Mouse (Mus musculus) ZHBTc4 (cell line): ENCODE results near the gene Enkur.
"Not testable (repeated sequence)": the region's sequence is repeated elsewhere in the genome, so short reads cannot be mapped to it uniquely, and the experiment has no call there.

Experiments used
- DNase-seq: peaks from one replicate; pipeline ENCODE4 v3.0.0-alpha.2; 2011; ENCODE audit warnings: low read depth, low spot score

Enkur gene

DNA sequence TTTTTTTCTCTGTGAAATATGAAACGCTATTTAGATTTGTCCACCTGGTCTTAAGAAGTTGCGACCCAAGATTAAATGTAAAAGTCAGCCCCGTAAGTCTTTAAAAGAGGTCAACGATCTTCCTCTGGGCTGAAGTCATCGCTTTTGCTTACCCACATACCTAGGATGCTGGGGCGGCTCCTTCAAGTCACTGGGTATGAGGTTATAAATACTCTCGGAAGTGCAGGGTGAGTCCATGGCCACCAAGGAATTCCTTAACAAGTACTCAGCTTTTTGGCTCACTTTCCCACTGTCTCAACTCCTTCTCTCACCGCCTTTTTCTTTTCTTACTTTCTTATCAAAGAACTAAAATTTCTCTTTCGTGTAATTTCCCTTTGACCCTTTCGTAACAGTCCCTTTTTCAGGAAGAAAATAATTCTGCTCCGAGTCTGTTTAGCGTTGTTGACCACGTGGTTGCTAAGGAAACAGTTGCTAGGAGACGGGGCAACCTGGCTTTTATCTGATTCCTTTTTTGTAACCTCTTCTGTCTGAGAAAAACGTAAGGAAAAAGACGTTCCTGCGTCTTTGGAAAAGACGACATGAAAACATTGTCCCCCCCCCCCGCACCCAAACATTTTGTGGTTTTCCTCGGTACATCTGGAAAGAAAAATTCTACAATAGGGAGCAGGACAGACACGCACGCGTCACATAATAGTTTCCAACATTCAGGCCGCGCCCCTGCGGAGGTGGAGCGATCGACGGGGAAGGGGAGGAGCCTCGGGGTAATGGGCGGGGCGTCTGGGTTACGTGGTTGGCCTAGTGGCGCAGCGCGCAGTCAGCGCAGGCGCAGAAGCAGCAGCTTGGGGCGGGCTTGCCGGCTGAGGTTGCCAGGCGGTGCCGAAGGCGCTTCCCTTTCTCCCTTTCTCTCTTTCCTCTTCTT lies at the start of gene Enkur, which contains the start of gene Thnsl1:
TSS of gene Enkur (minus strand) at position 454 of the 919 bp plus-strand sequence.
TSS of gene Thnsl1 (plus strand) at position 813 of the 919 bp plus-strand sequence.
- peak; percentile 98 for DNase-seq

DNA sequence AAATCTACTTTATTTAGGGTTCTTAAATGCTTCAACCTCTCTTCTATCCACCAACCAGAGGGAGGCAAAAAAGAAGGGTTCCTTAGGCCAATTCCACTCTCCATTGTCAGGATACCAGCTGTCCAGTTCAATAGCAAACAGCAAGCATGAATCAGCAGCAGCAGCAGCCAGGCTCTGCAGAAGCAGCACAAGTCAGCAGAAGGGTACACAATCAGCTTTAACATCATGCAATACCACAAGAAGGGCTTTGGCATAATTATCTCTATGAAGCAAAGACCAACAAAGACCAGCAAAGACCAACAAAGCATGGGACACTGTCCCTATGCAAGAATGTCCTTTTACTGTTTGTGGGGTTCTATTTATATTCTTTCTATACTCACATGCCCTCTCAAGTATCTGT lies 49.1 kb upstream of the Enkur start:
- DNase-seq, result no peak

DNA sequence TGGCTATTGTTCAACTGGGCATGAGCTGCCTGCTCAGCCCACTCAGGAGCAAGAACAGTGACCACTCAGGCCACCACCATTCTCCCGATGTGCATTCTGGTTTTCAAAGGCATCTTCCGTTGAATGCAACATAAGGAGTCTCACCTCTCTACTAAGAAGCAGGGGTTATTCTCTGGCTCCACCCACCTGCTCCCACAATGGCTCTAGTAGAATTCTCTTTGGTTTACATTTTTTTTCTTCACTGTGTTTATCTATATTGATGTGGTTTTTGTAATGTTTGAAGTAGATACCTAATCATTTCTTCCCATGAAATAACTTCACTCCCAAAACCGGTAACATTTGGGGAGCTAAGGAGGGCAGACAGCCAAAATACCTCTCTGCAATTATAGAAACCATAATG lies 48.5 kb upstream of the Enkur start:
- DNase-seq, result no peak

DNA sequence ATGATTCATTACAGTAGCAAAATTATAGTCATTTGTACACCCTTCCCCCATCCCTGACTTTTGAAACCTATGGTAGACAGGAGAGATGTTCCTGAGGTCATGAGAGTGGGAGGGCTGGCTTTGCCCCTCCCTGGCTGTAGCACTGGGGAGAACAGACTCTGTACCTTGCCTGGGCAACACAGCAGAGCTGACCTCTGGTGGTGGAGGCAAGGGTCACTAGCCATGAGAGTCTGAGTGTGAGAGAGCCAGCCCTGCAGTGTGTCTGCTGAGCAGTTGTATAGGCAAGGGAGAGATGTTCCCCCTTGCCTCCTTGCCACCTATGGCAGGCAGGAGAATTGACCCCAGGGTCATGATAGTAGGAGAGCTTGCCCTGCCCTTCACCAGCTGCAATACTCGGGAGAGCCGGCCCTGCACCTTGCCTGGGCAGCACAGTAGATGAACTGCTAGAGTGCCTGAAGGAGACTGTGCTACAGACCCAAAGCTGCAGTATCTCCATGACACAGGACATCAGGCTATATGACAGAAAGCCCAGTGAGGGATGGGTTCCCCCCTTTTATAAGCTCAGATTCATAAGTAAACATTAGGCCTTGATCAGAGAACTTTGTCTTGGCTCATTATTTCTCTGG lies 40.4 kb upstream of the Enkur start:
- DNase-seq, result no peak

DNA sequence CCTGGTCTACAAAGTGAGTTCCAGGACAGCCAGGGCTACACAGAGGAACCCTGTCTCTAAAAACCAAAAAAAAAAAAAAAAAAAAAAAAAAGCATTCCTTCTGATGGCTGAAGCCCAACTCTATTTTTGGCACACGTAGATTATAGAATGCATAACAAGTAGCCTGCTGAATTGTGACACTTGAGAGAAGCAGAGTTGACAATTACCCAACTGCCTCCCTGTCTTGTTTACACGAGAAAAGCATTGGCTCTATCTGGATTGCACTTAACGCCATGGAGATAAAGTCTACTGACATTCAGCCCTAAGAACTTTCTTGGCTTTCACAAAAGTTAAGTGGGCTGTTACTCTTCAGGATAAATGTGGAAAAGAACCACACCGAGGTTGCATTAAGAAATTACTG lies 39.8 kb upstream of the Enkur start:
- no peak for DNase-seq

DNA sequence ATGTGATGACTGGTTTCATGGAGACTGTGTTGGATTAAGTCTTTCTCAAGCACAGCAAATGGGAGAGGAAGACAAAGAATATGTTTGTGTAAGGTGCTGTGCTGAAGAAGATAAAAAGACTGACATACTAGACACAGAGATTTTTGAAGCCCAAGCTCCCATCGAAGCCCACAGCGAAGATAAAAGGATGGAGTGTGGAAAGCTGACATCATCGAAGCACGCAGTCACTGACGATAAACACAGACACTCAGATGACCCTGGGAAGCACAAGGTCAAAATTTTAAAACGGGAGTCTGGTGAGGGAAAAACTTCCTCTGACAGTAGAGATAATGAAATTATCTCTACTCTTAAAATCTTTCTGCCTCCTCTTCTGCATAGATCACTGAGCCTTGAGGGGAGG lies 38.9 kb upstream of the Enkur start:
- DNase-seq, result not testable (repeated sequence)

DNA sequence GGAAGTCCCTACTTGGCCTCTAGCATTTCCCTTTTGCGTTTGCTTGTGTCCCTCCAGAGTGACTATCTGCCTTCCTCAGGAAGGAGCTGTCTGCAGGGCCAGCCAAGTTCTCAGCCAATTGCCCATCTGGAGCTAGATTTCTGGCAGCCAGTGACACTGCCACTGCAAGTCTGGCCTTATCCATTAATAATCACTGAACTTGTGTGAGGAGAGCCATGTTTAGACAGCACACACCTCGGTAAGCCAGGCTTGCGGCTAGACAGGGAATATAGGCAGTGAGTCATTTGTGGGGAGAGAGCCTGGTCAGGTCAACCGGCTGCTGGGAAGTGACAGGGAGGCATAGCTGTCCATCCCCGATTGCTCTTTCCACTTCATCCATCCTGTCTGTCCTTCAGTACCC lies 31.7 kb upstream of the Enkur start:
- DNase-seq, result no peak

DNA sequence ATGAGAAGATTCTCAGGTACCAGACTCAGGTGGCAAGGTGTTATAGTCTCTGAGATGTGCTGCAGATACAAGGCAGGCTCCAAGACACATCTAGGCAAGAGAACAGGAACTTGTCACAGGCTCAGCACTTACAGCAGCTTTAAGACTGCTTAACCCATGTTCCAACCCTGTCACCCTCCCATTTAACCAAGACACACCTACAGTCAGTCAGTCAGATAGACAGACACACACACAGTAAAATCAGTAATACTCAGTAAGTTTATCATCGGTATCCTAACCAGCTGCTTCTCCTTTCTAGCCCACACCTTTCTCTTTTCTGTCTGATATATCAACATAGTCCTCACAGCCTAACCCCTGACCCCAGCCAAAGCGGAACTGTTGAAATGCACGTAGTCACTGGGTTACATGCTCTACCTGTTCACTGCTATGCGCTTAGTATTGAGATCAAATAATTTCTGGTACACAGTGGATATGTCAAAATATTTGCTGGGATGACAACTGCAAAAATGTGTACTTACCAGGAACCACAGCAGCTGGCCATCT lies 30.8 kb upstream of the Enkur start:
- DNase-seq, result no peak

DNA sequence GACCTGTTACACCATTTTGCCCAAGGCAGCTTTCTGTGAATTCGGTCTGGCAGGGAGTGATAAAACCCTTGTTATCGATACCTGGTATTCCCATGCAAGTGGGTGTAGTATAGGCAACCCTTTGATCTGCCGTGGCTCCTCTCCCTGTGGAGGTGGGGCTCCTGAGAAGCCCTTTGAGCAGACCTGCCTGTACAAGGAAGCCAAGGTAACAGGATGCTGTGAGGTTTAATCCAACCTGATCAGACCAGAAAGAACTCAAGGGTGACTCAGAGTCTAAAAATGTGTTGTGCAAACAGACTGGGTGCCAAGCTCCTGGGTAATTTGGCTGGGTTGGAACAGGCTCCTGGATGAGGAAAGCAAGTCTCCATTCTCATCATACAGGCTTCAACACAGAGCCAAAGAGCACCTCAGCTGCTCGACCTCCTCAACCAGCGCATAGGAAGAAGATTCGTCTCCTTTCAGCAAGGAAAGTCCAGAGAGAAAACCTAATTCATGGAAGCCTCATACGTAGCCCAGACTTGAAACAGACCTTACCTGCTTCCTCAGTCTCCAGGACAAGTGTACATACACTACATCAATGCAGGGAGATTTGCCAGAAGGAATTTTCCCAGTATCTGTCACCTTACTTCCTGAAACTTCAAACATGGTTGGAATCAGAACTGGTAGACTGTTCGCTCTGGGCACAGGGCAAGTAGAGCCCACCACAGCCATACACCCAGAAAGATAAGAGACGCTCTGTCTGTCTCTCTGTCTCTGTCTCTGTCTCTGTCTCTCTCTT lies 29.9 kb upstream of the Enkur start:
- DNase-seq, result peak; percentile 30

DNA sequence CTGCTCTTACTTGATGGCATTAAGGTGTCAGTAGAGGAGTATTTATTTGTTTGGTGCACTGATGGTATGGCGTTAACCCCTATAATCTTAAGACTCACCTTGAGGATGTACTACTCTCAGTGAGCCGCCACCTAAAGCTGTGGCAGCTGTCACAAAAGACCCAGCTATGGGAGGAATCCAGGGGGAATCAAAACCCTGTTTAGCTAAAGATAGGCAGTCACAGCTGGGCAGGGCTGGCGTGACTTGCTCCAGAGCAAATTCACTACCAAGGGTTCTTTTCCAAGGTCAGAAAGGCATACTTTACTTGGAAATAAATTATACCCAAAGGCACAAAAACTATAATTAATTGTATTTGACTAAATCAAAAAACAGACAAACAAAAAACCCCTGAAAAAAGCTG lies 26.0 kb upstream of the Enkur start:
- DNase-seq, result no peak

DNA sequence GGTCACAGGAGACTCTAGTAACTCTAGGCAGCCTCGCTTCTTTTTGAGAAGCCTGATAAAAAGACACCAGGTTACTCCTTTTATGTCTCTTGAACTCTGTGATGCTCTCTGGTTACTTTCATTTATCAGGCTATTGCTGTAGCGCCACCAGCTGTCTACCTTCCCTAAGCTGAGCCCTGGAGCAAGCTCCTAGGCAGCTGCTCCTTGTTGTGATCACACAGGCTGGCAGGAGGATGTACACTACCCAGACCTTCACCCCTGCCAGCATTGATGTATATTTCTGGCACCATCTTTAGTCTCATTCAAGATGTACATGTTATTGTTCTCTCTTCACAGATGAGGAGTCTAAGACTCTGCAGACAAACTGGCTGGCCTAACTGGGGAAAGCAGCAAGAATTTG lies 25.1 kb upstream of the Enkur start:
- no peak for DNase-seq

DNA sequence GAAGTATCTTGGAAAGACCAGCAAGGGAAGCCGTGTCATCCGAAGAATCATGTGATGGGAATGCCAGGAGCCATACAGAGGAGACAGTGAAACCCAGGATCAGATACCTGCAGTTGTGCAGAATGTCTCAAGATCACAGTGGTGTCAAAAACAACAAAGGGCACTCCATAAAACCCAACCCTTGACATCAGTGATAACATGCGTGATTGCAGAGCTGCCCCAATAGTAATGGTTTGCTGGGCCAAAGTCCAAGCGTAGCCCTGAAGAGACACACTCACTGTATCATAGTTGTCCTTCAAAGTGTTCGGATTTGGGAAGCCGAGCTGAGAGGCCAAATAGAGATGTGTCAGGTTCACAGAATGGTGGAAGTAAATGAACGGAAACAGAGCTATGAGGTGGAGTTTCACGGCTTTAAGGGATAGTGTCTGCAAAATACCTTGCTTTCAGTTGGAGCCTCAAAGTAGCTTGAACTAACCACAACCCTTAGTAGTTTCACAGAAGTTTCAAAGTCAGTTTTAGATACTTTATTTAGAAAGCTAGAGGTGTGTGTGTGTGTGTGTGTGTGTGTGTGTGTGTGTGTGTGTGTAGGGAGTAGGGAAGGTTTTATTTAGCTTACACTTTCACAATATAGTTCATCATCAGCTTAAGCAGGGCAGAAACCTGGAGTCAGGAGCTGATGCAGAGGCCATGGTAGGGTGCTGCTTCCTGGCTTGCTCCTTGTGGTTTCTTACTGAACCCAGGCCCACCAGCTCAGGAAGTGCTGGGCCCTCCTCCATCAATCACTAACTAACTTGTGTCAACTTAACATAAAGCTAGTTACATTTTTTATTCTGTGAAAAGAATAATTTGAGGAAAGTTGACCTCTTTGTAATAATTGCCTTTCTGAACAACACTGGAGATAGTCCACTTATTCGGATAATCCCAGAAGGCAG lies 17.6 kb upstream of the Enkur start:
- DNase-seq, result no peak

DNA sequence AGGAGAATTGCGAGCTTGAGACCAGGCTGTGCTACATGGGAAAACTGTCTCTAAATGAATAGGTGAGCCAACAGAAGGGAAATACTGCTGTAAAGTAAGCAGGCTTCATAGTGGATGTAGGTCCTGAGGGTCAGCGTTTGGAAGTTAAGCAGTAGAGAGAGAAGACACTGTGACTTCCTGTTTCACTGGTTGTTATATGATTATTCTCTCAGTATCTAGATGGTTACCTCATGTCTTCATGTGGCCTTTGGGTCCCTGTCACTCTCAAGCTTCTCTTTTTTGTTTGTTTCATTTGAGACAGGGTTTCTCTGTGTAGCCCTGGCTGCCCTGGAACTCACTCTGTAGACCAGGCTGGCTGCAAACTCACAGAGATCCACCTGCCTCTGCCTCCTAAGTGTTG lies 10.1 kb upstream of the Enkur start:
- no peak for DNase-seq

DNA sequence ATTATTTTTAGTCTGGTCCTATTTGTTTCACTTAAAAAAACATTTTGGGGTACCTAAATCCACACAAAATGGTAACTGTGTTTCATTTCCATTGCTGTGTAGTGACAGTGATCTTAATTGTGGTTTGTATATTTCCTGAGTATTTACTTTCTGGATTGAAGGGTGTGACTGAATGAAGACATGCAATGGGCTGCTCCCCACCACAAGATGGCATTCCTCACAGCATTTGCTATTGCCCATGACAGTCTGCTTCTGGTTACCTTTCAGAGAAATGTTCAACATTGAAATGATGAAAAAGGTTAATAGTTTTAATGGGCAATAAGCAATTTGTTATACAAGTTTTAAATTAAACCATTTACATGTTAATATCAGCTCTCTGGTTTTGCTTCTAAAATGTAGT lies 9.2 kb upstream of the Enkur start:
- no peak for DNase-seq

DNA sequence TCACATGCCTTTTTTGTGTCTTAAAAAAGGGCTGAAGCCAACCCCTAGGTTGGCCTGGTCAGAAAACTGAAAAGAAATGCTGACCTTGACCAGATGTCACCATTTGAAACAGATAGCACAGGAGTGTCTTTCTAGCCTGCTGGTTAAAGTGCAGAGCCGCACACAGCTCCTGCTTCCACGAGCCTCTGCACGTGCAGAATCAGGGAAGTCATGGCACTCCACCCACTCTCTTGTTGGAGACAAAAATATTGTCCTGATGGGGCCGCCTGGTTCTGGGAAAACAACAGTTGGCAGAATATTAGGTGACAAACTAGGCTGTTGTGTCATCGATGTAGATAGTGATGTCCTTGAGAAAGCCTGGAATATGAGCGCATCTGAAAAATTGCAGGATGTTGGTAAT lies 6.2 kb upstream of the Enkur start:
- no peak for DNase-seq

DNA sequence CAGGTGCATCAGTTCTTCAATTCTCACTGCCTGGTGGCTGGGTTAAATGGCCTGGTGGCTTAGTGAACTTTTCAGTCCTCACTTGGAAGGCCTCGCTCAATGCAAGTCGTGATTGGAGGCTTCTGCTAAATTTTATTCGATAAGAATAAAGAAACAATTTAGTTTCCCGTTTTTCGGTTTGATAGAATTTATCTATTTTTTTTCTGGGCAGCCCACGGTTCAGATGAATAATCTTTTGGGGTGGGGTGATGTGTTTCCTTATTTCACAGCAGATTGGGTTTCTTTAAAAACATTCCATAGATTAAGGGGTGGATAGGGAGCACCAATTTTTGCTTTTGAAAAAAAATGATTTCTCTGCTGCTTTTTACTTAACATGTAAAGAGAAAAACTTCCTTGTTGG lies 1.1 kb upstream of the Enkur start:
- DNase-seq, result no peak

DNA sequence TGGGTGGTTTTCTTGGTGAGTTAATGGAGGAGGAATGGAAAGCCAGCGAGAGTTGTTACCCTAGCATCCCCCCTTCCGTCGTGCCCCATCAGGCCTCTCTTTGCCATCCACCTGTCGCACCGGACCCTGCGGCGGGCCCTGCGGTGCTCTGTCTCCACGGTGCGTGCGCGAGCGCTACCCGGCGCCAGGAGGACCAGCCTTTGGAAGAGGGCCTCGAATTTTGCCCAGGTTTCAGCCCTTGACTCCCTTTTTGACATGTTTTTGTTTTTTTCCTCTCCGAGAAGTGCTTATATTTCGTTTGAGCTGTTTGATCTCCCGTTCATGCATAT lies 630 bp upstream of the Enkur start:
- no peak for DNase-seq

DNA sequence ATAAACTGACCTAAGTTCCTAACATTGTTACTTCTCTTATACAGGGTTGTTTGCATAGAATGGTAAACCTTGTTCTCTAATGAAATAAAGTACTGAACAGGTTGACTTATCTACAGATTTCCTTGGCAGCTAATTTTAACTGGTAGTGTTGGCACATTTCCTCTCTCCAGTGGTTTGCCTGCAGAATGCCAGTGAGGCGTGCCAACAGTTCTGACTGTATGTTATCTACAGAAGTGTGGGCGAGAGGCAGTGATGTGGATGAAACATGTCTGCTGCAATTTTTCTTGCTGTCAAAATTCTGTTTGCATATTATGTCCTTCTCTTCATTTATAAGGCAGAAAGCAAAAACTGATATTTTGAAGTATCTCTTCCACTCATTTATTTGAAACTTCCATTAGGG lies 2.4 kb downstream of the Enkur start:
- no peak for DNase-seq

DNA sequence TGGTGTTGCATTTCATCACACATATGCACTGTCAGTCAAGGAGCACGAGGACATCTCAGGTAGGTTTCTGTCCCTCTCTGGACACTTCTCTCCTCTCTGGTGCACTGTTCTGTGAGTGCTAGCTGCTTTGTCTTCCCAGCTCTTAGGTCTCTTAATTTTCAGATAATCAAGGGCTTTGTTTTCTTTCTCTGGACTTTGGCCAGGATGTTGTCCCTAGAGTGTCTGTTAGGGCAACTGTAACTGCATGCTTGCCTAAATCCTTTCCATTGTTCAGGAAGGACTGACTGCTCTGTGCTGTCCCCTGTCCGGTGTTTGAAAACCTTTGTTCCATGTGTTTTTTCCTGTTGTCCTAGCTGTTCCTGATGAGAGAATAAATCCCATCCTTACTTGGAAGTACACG lies 6.1 kb downstream of the Enkur start:
- DNase-seq, result no peak

DNA sequence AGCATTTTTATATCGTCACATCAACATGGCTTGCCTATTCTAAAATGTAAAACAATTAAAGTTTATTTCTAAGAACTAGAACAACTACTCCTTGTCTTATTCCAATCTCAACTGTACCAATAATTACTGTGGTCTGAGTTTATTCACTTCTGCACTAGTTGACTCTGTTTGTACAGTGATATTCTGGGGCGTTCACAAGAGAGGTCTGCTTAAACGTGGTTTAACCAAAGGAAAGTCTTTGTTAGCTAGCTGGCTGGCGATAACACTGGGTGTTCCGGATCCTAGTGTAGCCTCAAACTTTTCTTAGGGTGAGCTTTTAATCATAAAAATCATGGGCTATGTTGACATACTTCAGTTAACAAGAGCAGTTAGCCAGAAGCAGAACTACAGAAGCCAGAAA lies 9.9 kb downstream of the Enkur start:
- DNase-seq, result no peak

DNA sequence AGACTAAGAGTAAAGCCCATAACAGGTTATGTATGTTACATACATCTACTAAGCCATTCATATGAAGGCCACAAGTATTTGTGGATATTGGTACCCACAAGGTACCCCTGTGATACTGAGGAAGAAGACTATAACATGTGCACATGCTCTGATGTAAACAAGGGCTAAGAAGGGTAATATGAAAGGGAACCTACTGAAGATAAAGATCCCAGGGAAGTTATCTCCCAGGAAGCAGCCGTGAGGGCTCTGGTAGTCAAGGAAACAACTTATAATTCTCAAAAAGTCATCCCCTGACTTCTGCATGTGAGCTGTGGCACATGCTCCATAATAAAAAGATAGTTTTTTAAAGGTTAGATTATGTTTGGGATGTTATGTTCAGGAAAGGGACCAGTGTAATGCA lies 13.9 kb downstream of the Enkur start:
- DNase-seq, result no peak
